ENCODE assay signal across 24 mouse cellular contexts in genomic region chr9:89667306-89667942, GRCm38 (mm10). TPM values are rescaled to one million over a fixed set of nuclear protein-coding genes. Genes with fewer than 3 reads are reported as not detected.
A peak's percentile ranks its signal among the peaks of the same experiment; 100 is the strongest.
DNase-seq lines count a peak whose midpoint lies in the region; ATAC-seq lines count a peak whose summit lies in the region.
"Had no signal": no experiment of that assay in that cellular context is flagged by ENCODE, and none has a peak within 500 bp of the region (broad histone marks: within the 10 kb centered on the region; RNA-seq: fewer than 3 reads in every experiment).

No protein-coding gene starts in this region.

- no peak overlapping the region for H3K4me3 ChIP-seq in hindbrain, embryonic 16.5 days (ENCODE audit: low read length)
- H3K4me3 ChIP-seq: embryonic facial prominence, embryonic 12.5 days; erythroblast, embryonic 14.5 days; heart, embryonic 10.5 days; hindbrain, embryonic 12.5 days; intestine, embryonic 15.5 days; lung, embryonic 15.5 days had no signal

- H3K9ac ChIP-seq in hindbrain, embryonic 16.5 days (ENCODE audit: low read depth, low read length) = no peak overlapping the region
- H3K9ac ChIP-seq: embryonic facial prominence, embryonic 12.5 days; hindbrain, embryonic 12.5 days; intestine, embryonic 15.5 days; liver, embryonic 14.5 days; lung, embryonic 15.5 days had no signal

- no peaks in the 10 kb centered on the region for H3K27me3 ChIP-seq in hindbrain, embryonic 16.5 days (replicated peaks; ENCODE audit: control insufficient read depth, insufficient read depth, low read length)
- H3K27me3 ChIP-seq: embryonic facial prominence, embryonic 12.5 days; hindbrain, embryonic 12.5 days; intestine, embryonic 15.5 days; lung, embryonic 15.5 days had no signal

- H3K4me1 ChIP-seq in hindbrain, embryonic 16.5 days (ENCODE audit: control insufficient read depth, insufficient read depth, low read depth, low read length) = no peaks in the 10 kb centered on the region
- H3K4me1 ChIP-seq: embryonic facial prominence, embryonic 12.5 days; heart, embryonic 10.5 days; hindbrain, embryonic 12.5 days; intestine, embryonic 15.5 days; lung, embryonic 15.5 days had no signal

- peak; percentile 36 to 68 for DNase-seq in adrenal gland, adult (ENCODE audit: inconsistent age in 2 of 2, low spot score in 1 of 2)
- DNase-seq in adrenal gland, postnatal 4 days (ENCODE audit: low spot score in 2 of 2) = no peak
- DNase-seq in 416B (ENCODE audit: low read depth) = peak; percentile 10
- peak; percentile 19 to 21 for DNase-seq in thymus, postnatal 10 days (ENCODE audit: low spot score in 2 of 2)
- no peak for DNase-seq in natural killer cell, adult 2 months (ENCODE audit: low spot score in 2 of 2)
- no peak for DNase-seq in left cerebral cortex, adult 18-20 months (ENCODE audit: low spot score in 2 of 2)
- DNase-seq: cerebellum, adult 2 months; gastrocnemius, postnatal 36 days; heart, postnatal 10 days; kidney, adult 9 months; kidney, postnatal 25 days; lung, postnatal 4 days; right cerebral cortex, postnatal 25 days had no signal

- H3K4me2 ChIP-seq in hindbrain, embryonic 16.5 days (ENCODE audit: low read length) = no peak overlapping the region
- H3K4me2 ChIP-seq: embryonic facial prominence, embryonic 12.5 days; hindbrain, embryonic 12.5 days; intestine, embryonic 15.5 days; lung, embryonic 15.5 days; midbrain, embryonic 11.5 days had no signal

- H3K27ac ChIP-seq in hindbrain, embryonic 16.5 days (ENCODE audit: low read depth, low read length) = no peak overlapping the region
- H3K27ac ChIP-seq: embryonic facial prominence, embryonic 12.5 days; heart, embryonic 10.5 days; hindbrain, embryonic 12.5 days; intestine, embryonic 15.5 days; liver, embryonic 14.5 days; lung, embryonic 15.5 days had no signal

- H3K9me3 ChIP-seq in hindbrain, embryonic 16.5 days (ENCODE audit: control insufficient read depth, low read length) = no peaks in the 10 kb centered on the region
- H3K9me3 ChIP-seq: embryonic facial prominence, embryonic 12.5 days; heart, embryonic 10.5 days; hindbrain, embryonic 12.5 days; intestine, embryonic 15.5 days; lung, embryonic 15.5 days had no signal

- WGBS in hindbrain, embryonic 16.5 days = 87% methylated on average over 4 of the region's 4 CpGs

- no peaks in the 10 kb centered on the region for H3K36me3 ChIP-seq in hindbrain, embryonic 16.5 days (ENCODE audit: control insufficient read depth, insufficient read depth, low read length)
- H3K36me3 ChIP-seq: embryonic facial prominence, embryonic 12.5 days; heart, embryonic 10.5 days; hindbrain, embryonic 12.5 days; intestine, embryonic 15.5 days; lung, embryonic 15.5 days had no signal

- ATAC-seq in granulocyte monocyte progenitor cell, adult 5-6 weeks (replicated peaks; ENCODE audit: poor library complexity, severe bottlenecking) = peak; percentile 97
- no peak for ATAC-seq in hindbrain, embryonic 16.5 days
- ATAC-seq: forebrain, embryonic 14.5 days; intestine, embryonic 15.5 days had no signal

RNA-seq across cellular contexts. Expression of gene Tmed3, which starts 37.4 kb away (rescaled TPM):
- 10 to 100 TPM; 92.7 to 92.8 TPM for total RNA-seq in adrenal gland, postnatal 4 days (2021)
- total RNA-seq in granulocyte monocyte progenitor cell, adult 5-6 weeks (2014; fragmentation: Nextera tagmentation) = 304 and 307 TPM in 2 replicates
- 239 and 283 TPM in 2 replicates for total RNA-seq in granulocyte monocyte progenitor cell, adult 5-6 weeks (2017)
- total RNA-seq in left cerebral cortex, adult 18-20 months (2021) = 10 to 100 TPM; 26.2 to 28.6 TPM
- polyA plus RNA-seq in hindbrain, embryonic 16.5 days (2015; fragmentation: Nextera tagmentation; extraction: Ambion mirVana) = 65.5 and 65.9 TPM in 2 replicates

RNA-seq across cellular contexts. Expression of gene Minar1, which starts 44.5 kb away (rescaled TPM):
- total RNA-seq in adrenal gland, postnatal 4 days (2021) = under 1 TPM; 0.42 to 0.65 TPM
- total RNA-seq in granulocyte monocyte progenitor cell, adult 5-6 weeks (2014; fragmentation: Nextera tagmentation) = not detected in 2 replicates
- total RNA-seq in granulocyte monocyte progenitor cell, adult 5-6 weeks (2017) = not detected in 2 replicates
- 1 to 10 TPM; 7.2 to 7.7 TPM for total RNA-seq in left cerebral cortex, adult 18-20 months (2021)
- 4.2 and 6.6 TPM in 2 replicates for polyA plus RNA-seq in hindbrain, embryonic 16.5 days (2015; fragmentation: Nextera tagmentation; extraction: Ambion mirVana)
- total RNA-seq: gastrocnemius, postnatal 36 days had no signal
- polyA plus RNA-seq: erythroblast, embryonic 14.5 days; liver, embryonic 14.5 days had no signal

Comparison
In these comparisons a context has a peak if more than half of its experiments do, and no peak if none do; other contexts are left out.
1. DNase-seq: peak in adrenal gland, adult (2 of 2), 416B (single experiment) and thymus, postnatal 10 days (2 of 2); none in adrenal gland, postnatal 4 days (0 of 2), natural killer cell, adult 2 months (0 of 2) and left cerebral cortex, adult 18-20 months (0 of 2).
2. RNA of gene Minar1, which starts 44.5 kb away (total RNA-seq): 7.2 to 7.7 TPM in left cerebral cortex, adult 18-20 months; 0.42 to 0.65 TPM in adrenal gland, postnatal 4 days and not detected in granulocyte monocyte progenitor cell, adult 5-6 weeks; every median in the first group is over 4 times any median in the second.